Mouse (Mus musculus): Measurements from ENCODE around the gene Sppl2b. TPM values are rescaled to one million over a fixed set of nuclear protein-coding genes. Genes with fewer than 3 reads are reported as not detected.

The Sppl2b gene
- total and polyA plus RNA-seq, 2 experiments from 2014 or later, result 74.4 to 90.3 TPM

GRCm38 (mm10) chr10:80880131-80880641 is 25.1 kb downstream of the Sppl2b start:
- no peak overlapping the region for H3K27ac ChIP-seq (ENCODE audit: low read depth, low read length)
- H3K4me1 ChIP-seq (ENCODE audit: insufficient read depth), result no peaks in the 10 kb centered on the region
- no peak overlapping the region for H3K4me3 ChIP-seq (ENCODE audit: low read depth, low read length)
- ATAC-seq, result peak; percentile 71
- WGBS, result 22% methylated on average over 5 of the region's 5 CpGs
- peak; percentile 82 for TF ChIP-seq CTCF (IDR thresholded peaks at IDR 0.05; ENCODE audit: low read depth)
- H3K36me3 ChIP-seq (ENCODE audit: insufficient read depth), result no peaks in the 10 kb centered on the region
- no peaks in the 10 kb centered on the region for H3K27me3 ChIP-seq (ENCODE audit: insufficient read depth, low read length)
- H3K4me2 ChIP-seq (ENCODE audit: low read depth), result no peak overlapping the region
- peak; percentile 53 for DNase-seq
- H3K9ac ChIP-seq, result no peak overlapping the region
- H3K9me3 ChIP-seq (ENCODE audit: low read length), result no peaks in the 10 kb centered on the region

GRCm38 (mm10) chr10:80880901-80881300 is 25.8 kb downstream of the Sppl2b start:
- no peak for ATAC-seq
- H3K4me3 ChIP-seq (ENCODE audit: low read depth, low read length), result no peak overlapping the region
- H3K4me1 ChIP-seq (ENCODE audit: insufficient read depth), result no peaks in the 10 kb centered on the region
- H3K27me3 ChIP-seq (ENCODE audit: insufficient read depth, low read length), result no peaks in the 10 kb centered on the region
- DNase-seq, result no peak
- TF ChIP-seq CTCF (IDR thresholded peaks at IDR 0.05; ENCODE audit: low read depth), result no peak
- no peaks in the 10 kb centered on the region for H3K9me3 ChIP-seq (ENCODE audit: low read length)
- 79% methylated on average over 2 of the region's 2 CpGs for WGBS
- H3K4me2 ChIP-seq (ENCODE audit: low read depth), result no peak overlapping the region
- H3K27ac ChIP-seq (ENCODE audit: low read depth, low read length), result no peak overlapping the region
- no peaks in the 10 kb centered on the region for H3K36me3 ChIP-seq (ENCODE audit: insufficient read depth)
- H3K9ac ChIP-seq, result no peak overlapping the region

GRCm38 (mm10) chr10:80881301-80881700 is 26.2 kb downstream of the Sppl2b start:
- Histone ChIP-seq H3K4me2 (ENCODE audit: low read depth) (no peak overlapping the region), H3K9me3 (ENCODE audit: low read length) (no peaks in the 10 kb centered on the region), H3K4me3 (ENCODE audit: low read depth, low read length) (no peak overlapping the region), H3K9ac (no peak overlapping the region), H3K27me3 (ENCODE audit: insufficient read depth, low read length) (no peaks in the 10 kb centered on the region), H3K27ac (ENCODE audit: low read depth, low read length) (no peak overlapping the region), H3K36me3 (ENCODE audit: insufficient read depth) (no peaks in the 10 kb centered on the region), H3K4me1 (ENCODE audit: insufficient read depth) (no peaks in the 10 kb centered on the region)
- 23% methylated on average over 10 of the region's 10 CpGs for WGBS
- TF ChIP-seq CTCF (IDR thresholded peaks at IDR 0.05; ENCODE audit: low read depth), result peak; percentile 81
- peak; percentile 72 for DNase-seq
- peak; percentile 60; the same call in 1 of the 2 replicates for ATAC-seq

GRCm38 (mm10) chr10:80887181-80887580 is 32.1 kb downstream of the Sppl2b start:
- no peaks in the 10 kb centered on the region for H3K9me3 ChIP-seq (ENCODE audit: low read length)
- ATAC-seq (no peak), DNase-seq (no peak)
- H3K4me2 ChIP-seq (ENCODE audit: low read depth), result no peak overlapping the region
- no peaks in the 10 kb centered on the region for H3K4me1 ChIP-seq (ENCODE audit: insufficient read depth)
- TF ChIP-seq CTCF (IDR thresholded peaks at IDR 0.05; ENCODE audit: low read depth), result no peak
- no peaks in the 10 kb centered on the region for H3K36me3 ChIP-seq (ENCODE audit: insufficient read depth)
- H3K9ac ChIP-seq, result no peak overlapping the region
- WGBS, result 58% methylated on average over 11 of the region's 11 CpGs
- no peaks in the 10 kb centered on the region for H3K27me3 ChIP-seq (ENCODE audit: insufficient read depth, low read length)
- no peak overlapping the region for H3K4me3 ChIP-seq (ENCODE audit: low read depth, low read length)
- no peak overlapping the region for H3K27ac ChIP-seq (ENCODE audit: low read depth, low read length)

- TF ChIP-seq CTCF (IDR thresholded peaks at IDR 0.05; ENCODE audit: low read depth), result no peak
- no peaks in the 10 kb centered on the region for H3K27me3 ChIP-seq (ENCODE audit: insufficient read depth, low read length)
- H3K9ac ChIP-seq, result no peak overlapping the region
- H3K4me1 ChIP-seq (ENCODE audit: insufficient read depth), result peaks cover 6% of the 10 kb centered on the region
- H3K4me2 ChIP-seq (ENCODE audit: low read depth), result no peak overlapping the region
- H3K9me3 ChIP-seq (ENCODE audit: low read length), result no peaks in the 10 kb centered on the region
- no peak for DNase-seq
- no peak overlapping the region for H3K4me3 ChIP-seq (ENCODE audit: low read depth, low read length)
- H3K27ac ChIP-seq (ENCODE audit: low read depth, low read length), result no peak overlapping the region
- no peak for ATAC-seq
- peaks cover 4% of the 10 kb centered on the region for H3K36me3 ChIP-seq (ENCODE audit: insufficient read depth)
- WGBS, result 80% methylated on average over 7 of the region's 7 CpGs
Measured at GRCm38 (mm10) chr10:80895100-80895499, 40.0 kb downstream of the Sppl2b start.

GRCm38 (mm10) chr10:80895697-80896096 is 40.6 kb downstream of the Sppl2b start:
- H3K4me3 ChIP-seq (ENCODE audit: low read depth, low read length), result no peak overlapping the region
- no peak overlapping the region for H3K27ac ChIP-seq (ENCODE audit: low read depth, low read length)
- 86% methylated on average over 6 of the region's 6 CpGs for WGBS
- H3K4me2 ChIP-seq (ENCODE audit: low read depth), result no peak overlapping the region
- peaks cover 4% of the 10 kb centered on the region for H3K36me3 ChIP-seq (ENCODE audit: insufficient read depth)
- H3K9me3 ChIP-seq (ENCODE audit: low read length), result no peaks in the 10 kb centered on the region
- DNase-seq, result no peak
- H3K27me3 ChIP-seq (ENCODE audit: insufficient read depth, low read length), result no peaks in the 10 kb centered on the region
- H3K4me1 ChIP-seq (ENCODE audit: insufficient read depth), result peaks cover 6% of the 10 kb centered on the region
- H3K9ac ChIP-seq, result no peak overlapping the region
- ATAC-seq, result no peak
- no peak for TF ChIP-seq CTCF (IDR thresholded peaks at IDR 0.05; ENCODE audit: low read depth)

GRCm38 (mm10) chr10:80896581-80897485 is 41.8 kb downstream of the Sppl2b start:
- Histone ChIP-seq H3K4me3 (ENCODE audit: low read depth, low read length) (no peak overlapping the region), H3K4me2 (ENCODE audit: low read depth) (no peak overlapping the region), H3K27ac (ENCODE audit: low read depth, low read length) (no peak overlapping the region), H3K27me3 (ENCODE audit: insufficient read depth, low read length) (no peaks in the 10 kb centered on the region), H3K9me3 (ENCODE audit: low read length) (no peaks in the 10 kb centered on the region), H3K9ac (no peak overlapping the region), H3K4me1 (ENCODE audit: insufficient read depth) (peaks cover 6% of the 10 kb centered on the region), H3K36me3 (ENCODE audit: insufficient read depth) (peaks cover 4% of the 10 kb centered on the region)
- ATAC-seq (no peak), DNase-seq (no peak)
- no peak for TF ChIP-seq CTCF (IDR thresholded peaks at IDR 0.05; ENCODE audit: low read depth)
- WGBS, result 73% methylated on average over 24 of the region's 24 CpGs
